Mouse (Mus musculus) left cerebral cortex, adult 2 months (tissue): ENCODE data around the gene Hdac6. TPM values are rescaled to one million over a fixed set of nuclear protein-coding genes. Genes with fewer than 3 reads are reported as not detected.
A peak's percentile ranks its signal among the peaks of the same experiment; 100 is the strongest.

Experiments
- DNase-seq, 2 experiments: peaks; one replicate each; pipeline ENCODE4 v3.0.0; 2021 to 2022; ENCODE audit warnings: low spot score in 2 of 2, mixed read lengths in 1 of 2; ENCODE audit errors: extremely low spot score in 1 of 2
- H3K27ac ChIP-seq: fragments of 200-600 bp; 2 replicates; pipeline ENCODE4 v1.8.1; 2022
- H3K4me3 ChIP-seq: fragments of 200-600 bp; 2 replicates; pipeline ENCODE4 v1.8.1; 2022
- CTCF ChIP-seq: fragments of 200-600 bp; IDR thresholded peaks from 2 replicates; pipeline ENCODE4 v1.8.1; 2022; ENCODE audit warnings: antibody characterized with exemption, mild to moderate bottlenecking, moderate library complexity
- intact Hi-C: fragments of 180-260 bp; cut with DNase I; formaldehyde crosslinking; loops from one replicate; pipeline ENCODE4 v1.15.1; 2025
- long read RNA-seq, 2 experiments: library from polyadenylated mRNA; stranded (forward); transcript quantifications; one replicate each; pipeline ENCODE4 v2.0.0; 2021; ENCODE audit warnings: borderline mapping rate in 2 of 2
- total RNA-seq, 2 experiments: library from RNA; stranded (reverse); gene quantifications; 2 replicates each; pipeline ENCODE4 v1.2.3; 2021

Hdac6 gene
- total RNA-seq, result 10 to 100 TPM; 50.3 to 52.7 TPM
- long read RNA-seq, experiment 1, full-length matches to known transcripts, result 59 of 83 reads
- long read RNA-seq, experiment 1, partial matches to known transcripts, result 6 of 83 reads
- long read RNA-seq, experiment 1, other reads (novel, unspliced or antisense), result 18 of 83 reads
- long read RNA-seq, experiment 2, full-length matches to known transcripts, result 33 of 61 reads
- long read RNA-seq, experiment 2, partial matches to known transcripts, result 12 of 61 reads
- long read RNA-seq, experiment 2, other reads (novel, unspliced or antisense), result 16 of 61 reads

DNA sequence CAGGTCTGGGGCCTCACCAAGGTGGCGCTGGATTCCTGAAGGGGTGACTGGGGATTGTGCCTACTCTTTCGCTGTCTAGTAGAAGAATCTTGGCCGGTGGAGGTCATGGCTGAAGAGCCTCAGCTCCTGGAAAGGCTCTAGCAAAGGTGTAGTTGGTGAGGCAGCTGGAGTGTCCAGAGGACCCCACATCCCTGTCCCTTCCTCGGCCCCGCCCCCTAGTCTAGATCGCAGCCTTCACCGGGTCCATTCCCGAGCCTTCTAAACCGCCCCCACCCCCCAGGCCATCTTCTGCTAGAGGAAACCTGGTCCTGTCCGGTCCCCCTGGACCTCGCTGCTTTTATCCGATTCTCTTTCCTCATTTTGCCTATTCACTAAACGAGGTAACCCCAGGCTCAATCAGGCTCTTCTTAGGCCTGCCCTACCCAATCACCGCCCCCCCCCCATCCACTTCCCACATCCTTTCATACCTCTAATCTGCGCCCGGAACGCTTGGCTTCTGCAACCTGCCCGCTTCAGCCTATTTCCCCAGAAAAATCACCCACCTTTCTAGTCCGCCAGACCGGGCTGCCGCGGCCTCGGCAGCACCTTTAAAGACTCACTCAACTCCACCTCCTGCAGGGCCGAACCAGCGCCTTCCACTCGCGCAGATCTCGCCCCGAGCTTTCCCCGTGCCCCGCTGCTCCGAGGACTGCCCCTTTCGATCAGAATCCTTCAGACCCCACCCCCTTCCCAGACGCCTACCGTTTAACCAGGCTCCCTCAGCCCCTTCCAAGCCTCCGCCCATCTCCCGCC lies at the start of gene Hdac6:
TSS of gene Hdac6 (minus strand) at position 782 of the 792 bp plus-strand sequence.
- Histone ChIP-seq H3K4me3 (peak within 1 kb of the TSS; percentile 54), H3K27ac (peak within 1 kb of the TSS; percentile 82)
- TF ChIP-seq CTCF, result no peak
- intact Hi-C loops, result no loop called here
- peak in 1 of 2 experiments; percentile 11 for DNase-seq

DNA sequence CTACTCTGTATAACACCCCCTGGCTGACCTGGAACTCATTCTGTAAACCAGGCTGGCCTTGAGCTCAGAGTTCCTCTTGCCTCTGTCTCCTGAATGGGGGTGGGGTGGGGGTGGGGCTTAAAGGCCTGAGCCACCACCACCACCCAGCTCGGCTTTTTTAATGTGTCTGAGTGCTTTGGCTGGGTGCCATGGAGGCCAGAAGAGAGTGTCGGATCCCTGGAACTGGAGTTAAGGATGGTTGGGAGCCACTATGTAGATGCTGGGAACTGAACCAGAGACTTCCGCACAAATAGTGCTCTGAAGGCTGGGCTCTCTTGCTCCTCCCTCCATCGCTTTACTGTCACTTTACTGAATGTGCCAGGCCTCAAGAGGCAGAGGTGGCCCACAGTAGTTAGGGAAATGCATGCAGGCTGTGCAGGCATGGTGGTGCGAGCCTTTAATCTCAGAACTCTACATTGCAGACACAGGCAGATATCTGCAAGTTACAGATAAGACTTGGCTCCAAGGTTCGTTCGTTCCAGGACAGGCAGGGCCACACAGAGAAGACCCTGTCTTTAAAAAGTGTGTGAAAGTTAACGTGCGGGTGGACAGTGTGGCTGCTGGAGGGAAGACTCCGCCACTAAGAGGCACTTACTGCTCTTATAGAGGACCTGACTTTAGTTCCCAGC lies 45.5 kb upstream of the Hdac6 start:
- intact Hi-C loops, result no loop called here
- Histone ChIP-seq H3K4me3 (no peak overlapping the region), H3K27ac (no peak overlapping the region)
- DNase-seq, result no peak
- no peak for TF ChIP-seq CTCF

DNA sequence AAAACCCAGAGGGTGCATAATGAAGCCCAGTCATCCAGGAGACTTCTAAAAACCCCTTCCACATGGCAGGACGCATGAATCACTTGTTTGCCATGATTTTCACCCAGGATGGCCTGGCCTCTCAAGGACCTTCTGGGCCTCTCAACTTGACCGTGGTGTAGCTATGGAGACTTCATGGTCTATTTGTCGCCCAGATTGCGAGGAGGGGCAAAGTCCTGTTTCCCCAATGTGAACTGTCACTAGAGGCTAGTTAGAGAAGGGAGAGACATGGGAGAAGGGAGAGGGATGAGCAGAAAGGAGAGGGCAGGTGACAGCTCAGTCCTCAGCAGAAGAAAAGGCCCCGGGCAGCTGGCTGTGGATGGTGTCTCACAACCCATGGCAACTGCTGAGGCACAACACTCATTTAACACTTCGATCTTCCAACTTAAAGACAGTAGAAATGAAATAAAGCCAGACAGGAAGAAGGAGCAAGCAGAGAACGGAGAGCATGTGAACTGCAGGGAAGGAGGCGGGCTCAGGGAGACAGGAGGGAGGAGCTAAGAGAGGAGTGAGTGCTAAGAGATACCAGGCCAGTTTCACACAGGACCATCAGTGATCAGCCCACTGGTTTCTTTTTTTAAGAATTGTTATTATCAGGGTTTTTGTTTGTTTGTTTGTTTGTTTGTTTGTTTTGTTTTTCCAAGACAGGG lies 44.8 kb upstream of the Hdac6 start:
- DNase-seq, result no peak
- Histone ChIP-seq H3K4me3 (no peak overlapping the region), H3K27ac (no peak overlapping the region)
- intact Hi-C loops, result no loop called here
- no peak for TF ChIP-seq CTCF

- no peak for DNase-seq
- intact Hi-C loops, result no loop called here
- no peak for TF ChIP-seq CTCF
- H3K4me3 ChIP-seq, result no peak overlapping the region
- no peak overlapping the region for H3K27ac ChIP-seq
Observed at GRCm38 (mm10) chrX:7981368-7981767, 33.7 kb upstream of the Hdac6 start.

GRCm38 (mm10) chrX:7977892-7978291 lies 30.2 kb upstream of the Hdac6 start, which contains the start of gene Gata1:
Gene Gata1, minus strand, starts transcription at chrX:7978071.
- no peak for TF ChIP-seq CTCF
- DNase-seq, result no peak
- Histone ChIP-seq H3K4me3 (no peak within 1 kb of the TSS), H3K27ac (no peak within 1 kb of the TSS)
- intact Hi-C loops, result no loop called here

- intact Hi-C loops, result no loop called here
- no peak overlapping the region for H3K4me3 ChIP-seq
- H3K27ac ChIP-seq, result no peak overlapping the region
- no peak for DNase-seq
- no peak for TF ChIP-seq CTCF
Observed at GRCm38 (mm10) chrX:7971292-7971691, 23.6 kb upstream of the Hdac6 start.

DNA sequence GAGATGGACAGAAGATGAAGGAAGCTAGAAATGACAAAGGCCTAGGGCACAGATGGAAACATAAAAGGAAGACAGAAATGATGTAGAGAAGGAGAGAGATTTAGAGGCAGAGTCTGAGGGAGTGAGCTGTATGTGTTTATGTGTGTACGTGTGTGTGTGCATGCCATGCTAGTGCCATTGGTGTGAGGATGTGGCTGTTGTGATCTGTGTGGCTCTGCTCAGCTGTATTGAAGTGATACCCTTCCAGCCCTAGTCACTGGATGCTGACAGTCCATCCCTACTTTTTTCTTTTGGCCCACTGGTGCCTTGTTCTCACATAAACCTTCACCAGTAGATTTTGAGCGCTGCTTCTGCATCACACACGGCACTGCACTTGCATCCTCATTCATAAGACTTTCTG lies 21.2 kb upstream of the Hdac6 start:
- Histone ChIP-seq H3K27ac (no peak overlapping the region), H3K4me3 (no peak overlapping the region)
- DNase-seq, result no peak
- intact Hi-C loops, result no loop called here
- TF ChIP-seq CTCF, result no peak

- Histone ChIP-seq H3K4me3 (no peak overlapping the region), H3K27ac (no peak overlapping the region)
- no peak for TF ChIP-seq CTCF
- no peak for DNase-seq
- intact Hi-C loops, result no loop called here
Observed at GRCm38 (mm10) chrX:7968226-7968625, 20.5 kb upstream of the Hdac6 start.

DNA sequence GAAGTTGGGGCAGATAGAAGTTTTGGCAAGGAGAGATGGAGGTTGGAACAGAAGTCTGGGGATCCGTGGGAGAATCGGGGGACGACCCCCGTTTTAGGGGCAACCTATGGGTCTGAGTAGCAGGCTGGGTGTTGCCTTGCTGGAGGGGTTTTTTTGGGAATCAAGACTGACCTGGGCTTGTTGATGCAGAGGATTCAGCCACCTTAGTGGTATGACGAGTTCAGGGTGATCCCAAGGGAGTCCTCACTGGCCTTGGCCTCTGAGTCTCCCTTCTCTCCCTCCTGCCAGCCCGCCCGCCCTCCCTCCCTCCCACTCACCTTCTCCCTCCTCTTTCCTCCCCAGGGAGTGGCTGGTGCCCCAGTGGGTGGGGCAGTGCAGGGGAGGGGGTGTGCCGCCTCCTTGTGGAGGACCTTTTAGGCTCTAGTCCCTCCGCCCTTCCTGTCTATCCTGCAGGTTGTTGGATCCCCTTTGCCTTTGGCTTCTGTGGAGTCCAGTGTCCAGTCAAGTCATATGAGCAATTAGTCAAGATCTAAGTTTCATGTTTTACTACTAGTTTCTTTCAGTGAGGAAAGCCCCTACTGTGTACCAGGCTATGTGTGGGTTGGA lies 20.0 kb upstream of the Hdac6 start:
- intact Hi-C loops, result no loop called here

DNA sequence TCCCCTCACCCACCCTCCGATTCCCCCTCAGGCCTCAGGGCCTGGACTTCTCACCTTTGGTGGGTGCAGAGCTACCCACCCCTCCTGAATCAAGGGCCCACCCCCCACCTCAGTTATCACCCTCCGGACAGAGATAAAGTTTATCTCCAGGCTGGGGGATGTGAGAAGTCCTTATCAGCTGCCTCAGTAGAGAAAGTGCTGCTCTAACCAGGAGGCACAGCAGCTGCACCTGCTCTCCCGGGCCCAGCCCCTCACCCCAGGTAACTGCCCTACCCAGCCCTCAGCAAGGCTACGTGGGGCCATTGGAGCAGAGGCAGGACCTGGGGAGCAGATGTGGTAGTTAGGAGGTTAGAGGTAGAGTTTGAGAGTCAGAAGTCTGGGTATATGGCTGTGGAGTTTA lies 18.5 kb upstream of the Hdac6 start:
- no peak overlapping the region for H3K27ac ChIP-seq
- no peak for DNase-seq
- intact Hi-C loops, result no loop called here
- no peak for TF ChIP-seq CTCF
- no peak overlapping the region for H3K4me3 ChIP-seq

More for the DNA sequence above, 20.0 kb upstream of the Hdac6 start:
- Histone ChIP-seq H3K27ac (no peak overlapping the region), H3K4me3 (no peak overlapping the region)
- TF ChIP-seq CTCF, result no peak
- DNase-seq, result no peak
